Mouse (Mus musculus) embryonic facial prominence, embryonic 14.5 days (tissue): ENCODE results near the gene Rab20. TPM values are rescaled to one million over a fixed set of nuclear protein-coding genes. Genes with fewer than 3 reads are reported as not detected.

Source experiments
- ATAC-seq: fragments of 200-750 bp; cut with Nextera tagmentation; 2 replicates; pipeline ENCODE4 v1.8.0; 2017; ENCODE audit warnings: low read depth, moderate number of reproducible peaks, moderate TSS enrichment
- DNase-seq: peaks from one replicate; pipeline ENCODE4 v3.0.0-alpha.2; 2015; ENCODE audit warnings: low spot score
- H3K27ac ChIP-seq: fragments of 300-500 bp; sonication (generic); replicated peaks from 2 replicates; pipeline ENCODE4 v1.5.1; 2014; ENCODE audit warnings: low read depth, mild to moderate bottlenecking, low read length, moderate library complexity
- H3K27me3 ChIP-seq: fragments of 300-500 bp; sonication (generic); replicated peaks from 2 replicates; pipeline ENCODE4 v1.6.1; 2014; ENCODE audit warnings: low read length; ENCODE audit not compliant: control insufficient read depth, insufficient read depth
- H3K36me3 ChIP-seq: fragments of 300-500 bp; sonication (generic); 2 replicates; pipeline ENCODE4 v1.6.1; 2014; ENCODE audit warnings: low read length, mixed read lengths; ENCODE audit not compliant: control insufficient read depth, insufficient read depth
- H3K4me1 ChIP-seq: fragments of 300-500 bp; sonication (generic); 2 replicates; pipeline ENCODE4 v1.6.1; 2014; ENCODE audit warnings: antibody characterized with exemption, low read length; ENCODE audit not compliant: control insufficient read depth, insufficient read depth
- H3K4me2 ChIP-seq: fragments of 300-500 bp; sonication (generic); 2 replicates; pipeline ENCODE4 v1.6.1; 2014; ENCODE audit warnings: low read depth, mild to moderate bottlenecking, low read length, moderate library complexity, mixed read lengths
- H3K4me3 ChIP-seq: fragments of 300-500 bp; sonication (generic); 2 replicates; pipeline ENCODE4 v1.5.1; 2014; ENCODE audit warnings: low read depth, mild to moderate bottlenecking, low read length
- H3K9ac ChIP-seq: fragments of 300-500 bp; sonication (generic); 2 replicates; pipeline ENCODE4 v1.6.1; 2014; ENCODE audit warnings: low read depth, mild to moderate bottlenecking, low read length, moderate library complexity, mixed read lengths
- H3K9me3 ChIP-seq: fragments of 300-500 bp; sonication (generic); 2 replicates; pipeline ENCODE4 v1.6.1; 2016; ENCODE audit warnings: low read length; ENCODE audit not compliant: control insufficient read depth
- WGBS: fragments of 180-500 bp; shearing (Covaris S2); extraction: QIAGEN DNeasy Blood & Tissue Kit; methylation state at CpG from one replicate; pipeline ENCODE4 v1.1.7; 2014; 5-methylcytosine and 5-hydroxymethylcytosine counted together
- polyA plus RNA-seq: library from polyadenylated mRNA; unstranded; fragments of >200 nt; fragmentation: Nextera tagmentation; extraction: Ambion mirVana; gene quantifications from 2 replicates; pipeline ENCODE4 v1.2.1, GENCODE M21; 2014

The Rab20 gene
- polyA plus RNA-seq, 1 experiment from 2014 or later: 2.1 TPM

GRCm38 (mm10) chr8:11457278-11457677 lies 21.2 kb downstream of the Rab20 start:
- Histone ChIP-seq H3K36me3 (no peaks in the 10 kb centered on the region), H3K9ac (no peak overlapping the region), H3K9me3 (no peaks in the 10 kb centered on the region), H3K27me3 (no peaks in the 10 kb centered on the region), H3K4me2 (no peak overlapping the region), H3K27ac (no peak overlapping the region), H3K4me1 (peaks cover 22% of the 10 kb centered on the region), H3K4me3 (no peak overlapping the region)
- WGBS: 56% methylated on average over 3 of the region's 3 CpGs
- no peak for DNase-seq
- no peak for ATAC-seq

- H3K4me1 ChIP-seq: peaks cover 20% of the 10 kb centered on the region
- H3K27ac ChIP-seq: no peak overlapping the region
- WGBS: 55% methylated on average over 12 of the region's 12 CpGs
- H3K36me3 ChIP-seq: no peaks in the 10 kb centered on the region
- no peak overlapping the region for H3K9ac ChIP-seq
- no peak overlapping the region for H3K4me2 ChIP-seq
- no peaks in the 10 kb centered on the region for H3K27me3 ChIP-seq
- no peaks in the 10 kb centered on the region for H3K9me3 ChIP-seq
- DNase-seq (no peak), ATAC-seq (no peak)
- H3K4me3 ChIP-seq: no peak overlapping the region
Measured at GRCm38 (mm10) chr8:11454228-11454627, 24.3 kb downstream of the Rab20 start.

GRCm38 (mm10) chr8:11452974-11453373 lies 25.5 kb downstream of the Rab20 start:
- ATAC-seq: peak; percentile 31; the same call in 1 of the 2 replicates

GRCm38 (mm10) chr8:11452559-11452958 lies 26.0 kb downstream of the Rab20 start:
- 54% methylated on average over 3 of the region's 3 CpGs for WGBS
- no peak overlapping the region; the same call in 1 of the 2 replicates for H3K27ac ChIP-seq
- DNase-seq: no peak

More at GRCm38 (mm10) chr8:11452974-11453373, 25.5 kb downstream of the Rab20 start:
- H3K36me3 ChIP-seq: peaks cover 11% of the 10 kb centered on the region
- H3K4me2 ChIP-seq: no peak overlapping the region
- peaks cover 9% of the 10 kb centered on the region for H3K4me1 ChIP-seq
- no peak overlapping the region for H3K4me3 ChIP-seq
- H3K27me3 ChIP-seq: no peaks in the 10 kb centered on the region
- WGBS: 27% methylated on average over 4 of the region's 4 CpGs
- H3K27ac ChIP-seq: no peak overlapping the region; the same call in 1 of the 2 replicates
- no peak overlapping the region for H3K9ac ChIP-seq
- DNase-seq: peak; percentile 75
- no peaks in the 10 kb centered on the region for H3K9me3 ChIP-seq

GRCm38 (mm10) chr8:11452152-11452551 lies 26.4 kb downstream of the Rab20 start:
- Histone ChIP-seq H3K9me3 (no peaks in the 10 kb centered on the region), H3K4me3 (no peak overlapping the region), H3K4me1 (peaks cover 5% of the 10 kb centered on the region), H3K27ac (no peak overlapping the region), H3K27me3 (no peaks in the 10 kb centered on the region), H3K9ac (no peak overlapping the region), H3K36me3 (peaks cover 18% of the 10 kb centered on the region), H3K4me2 (no peak overlapping the region)
- no peak for ATAC-seq
- no peak for DNase-seq
- WGBS: 95% methylated on average over 1 of the region's 1 CpGs

More at GRCm38 (mm10) chr8:11452559-11452958, 26.0 kb downstream of the Rab20 start:
- Histone ChIP-seq H3K9me3 (no peaks in the 10 kb centered on the region), H3K9ac (no peak overlapping the region), H3K27me3 (no peaks in the 10 kb centered on the region), H3K36me3 (peaks cover 14% of the 10 kb centered on the region), H3K4me3 (no peak overlapping the region), H3K4me1 (peaks cover 6% of the 10 kb centered on the region), H3K4me2 (no peak overlapping the region)
- no peak for ATAC-seq

- ATAC-seq: peak; percentile 58; the same call in 1 of the 2 replicates
- 43% methylated on average over 8 of the region's 8 CpGs for WGBS
- peak; percentile 73 for DNase-seq
- H3K4me1 ChIP-seq: peaks cover 5% of the 10 kb centered on the region
- H3K9ac ChIP-seq: no peak overlapping the region
- no peaks in the 10 kb centered on the region for H3K9me3 ChIP-seq
- no peak overlapping the region for H3K4me3 ChIP-seq
- peaks cover 33% of the 10 kb centered on the region for H3K36me3 ChIP-seq
- no peaks in the 10 kb centered on the region for H3K27me3 ChIP-seq
- H3K4me2 ChIP-seq: no peak overlapping the region
- H3K27ac ChIP-seq: no peak overlapping the region
Measured at GRCm38 (mm10) chr8:11450184-11451113, 28.1 kb downstream of the Rab20 start.

GRCm38 (mm10) chr8:11447910-11448570 lies 30.5 kb downstream of the Rab20 start:
- WGBS: 91% methylated on average over 23 of the region's 23 CpGs
- peaks cover 52% of the 10 kb centered on the region for H3K36me3 ChIP-seq

GRCm38 (mm10) chr8:11445790-11446189 lies 32.7 kb downstream of the Rab20 start:
- DNase-seq (no peak), ATAC-seq (no peak)
- H3K4me1 ChIP-seq: no peaks in the 10 kb centered on the region
- H3K9ac ChIP-seq: no peak overlapping the region
- H3K9me3 ChIP-seq: no peaks in the 10 kb centered on the region
- H3K27ac ChIP-seq: no peak overlapping the region
- H3K4me2 ChIP-seq: no peak overlapping the region
- no peaks in the 10 kb centered on the region for H3K27me3 ChIP-seq
- H3K36me3 ChIP-seq: peaks cover 72% of the 10 kb centered on the region
- WGBS: 95% methylated on average over 13 of the region's 13 CpGs
- no peak overlapping the region for H3K4me3 ChIP-seq

More at GRCm38 (mm10) chr8:11447910-11448570, 30.5 kb downstream of the Rab20 start:
- Histone ChIP-seq H3K4me2 (no peak overlapping the region), H3K27me3 (no peaks in the 10 kb centered on the region), H3K9me3 (no peaks in the 10 kb centered on the region), H3K4me3 (no peak overlapping the region), H3K27ac (no peak overlapping the region), H3K4me1 (peaks cover 3% of the 10 kb centered on the region), H3K9ac (no peak overlapping the region)
- DNase-seq (no peak), ATAC-seq (no peak)
